8 mouse cellular contexts compared by ENCODE assay signal in the genomic region with DNA sequence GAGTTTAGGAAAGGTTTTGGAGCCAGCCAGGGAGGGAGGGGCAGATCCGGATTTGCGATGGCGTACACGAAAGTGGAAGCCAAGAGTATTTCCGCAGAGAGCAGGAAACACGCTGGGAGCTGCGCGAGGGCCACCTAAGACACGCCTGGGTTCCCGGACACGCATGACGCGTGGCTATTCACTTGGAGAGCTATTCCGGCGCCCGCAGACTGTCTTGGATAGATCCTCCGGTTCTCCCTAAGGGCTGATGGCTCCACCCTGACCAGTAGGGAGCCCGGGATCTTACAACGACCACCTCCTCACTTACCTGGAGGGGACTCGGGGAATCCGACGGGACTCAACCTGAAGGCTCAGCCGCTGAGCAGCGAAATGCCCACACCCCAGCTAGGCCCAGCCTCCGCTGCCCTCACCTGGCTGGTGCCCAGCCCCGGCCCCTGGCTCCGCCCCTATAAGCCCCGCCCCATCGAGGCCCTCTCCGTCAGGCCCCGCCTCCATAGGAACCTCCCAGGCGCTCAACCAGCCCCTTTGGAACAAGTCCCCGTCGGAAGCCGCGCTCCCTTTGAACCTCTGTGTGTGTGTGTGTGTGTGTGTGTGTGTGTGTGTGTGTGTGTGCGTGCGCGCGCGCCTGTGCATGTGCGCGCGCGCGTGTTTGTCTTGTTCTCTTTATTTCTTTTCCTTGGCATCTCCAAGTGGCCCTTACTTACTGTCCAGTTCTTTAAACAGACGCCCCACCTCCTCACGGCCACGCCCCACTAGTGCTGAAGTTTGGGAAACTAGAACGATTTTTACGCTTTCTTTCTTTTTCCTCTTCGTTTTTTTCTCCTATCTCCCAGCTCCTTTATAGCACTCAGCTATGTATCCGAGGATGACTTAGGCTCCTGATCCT. TPM values are rescaled to one million over a fixed set of nuclear protein-coding genes. Genes with fewer than 3 reads are reported as not detected.
DNase-seq lines count a peak whose midpoint lies in the region; ATAC-seq and TF ChIP-seq lines count a peak whose summit lies in the region.

No protein-coding gene starts in this region.

- H3K9ac ChIP-seq in embryonic facial prominence, embryonic 12.5 days: peak overlapping the region; percentile 30
- peak overlapping the region; percentile 52 for H3K9ac ChIP-seq in midbrain, postnatal 0 days (replicated peaks; ENCODE audit: low read length, poor library complexity, severe bottlenecking)

- no peak overlapping the region for H3K27ac ChIP-seq in embryonic facial prominence, embryonic 12.5 days
- H3K27ac ChIP-seq in midbrain, postnatal 0 days (ENCODE audit: low read depth, low read length): no peak overlapping the region

- peaks cover 11% of the 10 kb centered on the region; the same call in 1 of the 2 replicates for H3K4me1 ChIP-seq in embryonic facial prominence, embryonic 12.5 days
- 0 out of 2 replicates have a peak, but pooled peaks cover 2% of the 10 kb centered on the region for H3K4me1 ChIP-seq in midbrain, postnatal 0 days (ENCODE audit: insufficient read depth, low read length)

- WGBS in embryonic facial prominence, embryonic 12.5 days: 3% methylated on average over 53 of the region's 53 CpGs
- 2% methylated on average over 41 of the region's 53 CpGs for WGBS in midbrain, postnatal 0 days

- TF ChIP-seq CTCF in midbrain, postnatal 0 days (IDR thresholded peaks at IDR 0.05): no peak

- H3K4me3 ChIP-seq in embryonic facial prominence, embryonic 12.5 days: peak overlapping the region; percentile 47
- peak overlapping the region; percentile 52 for H3K4me3 ChIP-seq in midbrain, postnatal 0 days (ENCODE audit: low read depth, low read length)

- H3K4me2 ChIP-seq in embryonic facial prominence, embryonic 12.5 days (replicated peaks): peak overlapping the region; percentile 69
- peak overlapping the region; percentile 80 for H3K4me2 ChIP-seq in midbrain, postnatal 0 days (ENCODE audit: low read depth, low read length, poor library complexity, severe bottlenecking)

- DNase-seq in 3T3-L1 (ENCODE audit: low read depth, low spot score) (peak; percentile 88), liver (peak; percentile 88)
- DNase-seq in adrenal gland, postnatal 36 days: peak; percentile 94 to 97
- peak; percentile 91 to 93 for DNase-seq in heart, adult 9 months (ENCODE audit: low spot score in 2 of 2)
- peak; percentile 94 for DNase-seq in kidney, adult 9 months
- DNase-seq in midbrain, postnatal 0 days (ENCODE audit: low spot score): peak; percentile 59
- DNase-seq in spleen, postnatal 14 days (ENCODE audit: low spot score in 2 of 2): peak; percentile 73 to 74

- no peaks in the 10 kb centered on the region for H3K36me3 ChIP-seq in embryonic facial prominence, embryonic 12.5 days
- H3K36me3 ChIP-seq in midbrain, postnatal 0 days (ENCODE audit: insufficient read depth, low read length): no peaks in the 10 kb centered on the region

- H3K9me3 ChIP-seq in embryonic facial prominence, embryonic 12.5 days: no peaks in the 10 kb centered on the region
- H3K9me3 ChIP-seq in midbrain, postnatal 0 days (ENCODE audit: low read length): no peaks in the 10 kb centered on the region

- peak; percentile 62 for ATAC-seq in embryonic facial prominence, embryonic 12.5 days (ENCODE audit: insufficient number of reproducible peaks, insufficient read depth, low FRiP score, low TSS enrichment)
- peak; percentile 70 for ATAC-seq in midbrain, postnatal 0 days (ENCODE audit: low FRiP score)

- peaks cover 39% of the 10 kb centered on the region for H3K27me3 ChIP-seq in embryonic facial prominence, embryonic 12.5 days
- 0 out of 2 replicates have a peak, but pooled peaks cover 7% of the 10 kb centered on the region for H3K27me3 ChIP-seq in midbrain, postnatal 0 days (ENCODE audit: insufficient read depth, low read length)

RNA-seq across cellular contexts. Expression of a gene that starts 3.5 kb away (rescaled TPM):
- total RNA-seq in adrenal gland, postnatal 36 days (2021): 1 to 10 TPM; 2.2 to 2.9 TPM
- polyA plus RNA-seq in embryonic facial prominence, embryonic 12.5 days (2016; fragmentation: Nextera tagmentation; extraction: Ambion mirVana): 1.7 and 2.1 TPM in 2 replicates
- 1.5 and 2.7 TPM in 2 replicates for total RNA-seq in midbrain, postnatal 0 days (2014; rRNA removed)
- polyA plus RNA-seq in midbrain, postnatal 0 days (2015; fragmentation: Nextera tagmentation; extraction: Ambion mirVana): 1.7 and 2.0 TPM in 2 replicates

RNA-seq across cellular contexts. Expression of a gene that starts 26.1 kb away (rescaled TPM):
- 10 to 100 TPM; 50.1 to 52.0 TPM for total RNA-seq in adrenal gland, postnatal 36 days (2021)
- polyA plus RNA-seq in embryonic facial prominence, embryonic 12.5 days (2016; fragmentation: Nextera tagmentation; extraction: Ambion mirVana): 33.8 and 35.6 TPM in 2 replicates
- total RNA-seq in midbrain, postnatal 0 days (2014; rRNA removed): 3.8 and 5.5 TPM in 2 replicates
- 5.4 and 5.5 TPM in 2 replicates for polyA plus RNA-seq in midbrain, postnatal 0 days (2015; fragmentation: Nextera tagmentation; extraction: Ambion mirVana)

RNA-seq across cellular contexts. Expression of a gene that starts 27.1 kb away (rescaled TPM):
- 10 to 100 TPM; 78.7 to 94.2 TPM for total RNA-seq in adrenal gland, postnatal 36 days (2021)
- polyA plus RNA-seq in embryonic facial prominence, embryonic 12.5 days (2016; fragmentation: Nextera tagmentation; extraction: Ambion mirVana): 28.8 and 31.9 TPM in 2 replicates
- total RNA-seq in midbrain, postnatal 0 days (2014; rRNA removed): 19.2 and 20.9 TPM in 2 replicates
- 22.6 and 23.1 TPM in 2 replicates for polyA plus RNA-seq in midbrain, postnatal 0 days (2015; fragmentation: Nextera tagmentation; extraction: Ambion mirVana)

RNA-seq across cellular contexts. Expression of a gene that starts 47.4 kb away (rescaled TPM):
- total RNA-seq in adrenal gland, postnatal 36 days (2021): 100 to 1,000 TPM; 231 to 623 TPM
- polyA plus RNA-seq in embryonic facial prominence, embryonic 12.5 days (2016; fragmentation: Nextera tagmentation; extraction: Ambion mirVana): 0.37 and 0.56 TPM in 2 replicates
- total RNA-seq in midbrain, postnatal 0 days (2014; rRNA removed): 0.49 and 8.6 TPM in 2 replicates
- polyA plus RNA-seq in midbrain, postnatal 0 days (2015; fragmentation: Nextera tagmentation; extraction: Ambion mirVana): 1.7 and 2.9 TPM in 2 replicates
